Mouse (Mus musculus): ENCODE measurements around the gene Smim27. TPM values are rescaled to one million over a fixed set of nuclear protein-coding genes. Genes with fewer than 3 reads are reported as not detected.

The Smim27 gene
- 15.8 and 19.0 TPM in 2 replicates for total RNA-seq (2015)
- total RNA-seq (2017), result 8.3 and 11.3 TPM in 2 replicates

DNA sequence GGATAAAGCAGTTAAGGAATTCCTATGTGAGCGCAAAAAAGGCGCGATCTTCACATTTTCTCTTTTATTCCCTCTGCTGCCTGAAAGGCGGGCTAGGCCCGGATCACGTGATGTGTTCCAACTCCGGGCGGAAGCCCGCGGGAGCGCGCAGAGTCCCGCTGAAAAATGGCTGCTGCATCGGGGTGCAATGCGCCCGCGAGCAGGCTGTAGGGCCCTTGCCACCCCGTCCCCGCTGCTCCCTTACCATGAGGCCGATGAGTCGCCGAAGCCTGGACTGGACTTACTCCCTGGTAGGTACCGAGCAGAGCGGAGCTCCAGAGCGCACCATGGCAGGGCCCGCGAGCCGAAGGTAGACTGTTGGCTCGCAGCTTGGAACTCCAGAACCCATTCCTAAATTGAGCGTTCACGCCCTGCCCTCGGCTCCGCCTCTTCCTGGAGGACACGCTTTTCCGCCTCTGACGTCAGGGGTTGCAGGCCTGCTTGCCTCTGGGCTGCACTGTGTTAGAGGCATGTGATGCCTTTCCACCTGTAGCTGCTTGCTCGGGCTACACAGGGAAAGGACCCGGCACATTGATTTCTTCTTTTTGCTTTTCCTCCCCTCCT, at the start of gene Smim27, which contains the start of gene Topors:
Smim27 (plus strand) TSS at position 150 of the 603 bp plus-strand sequence.
Topors (minus strand) TSS at position 421 of the 603 bp plus-strand sequence.
- ATAC-seq (ENCODE audit: poor library complexity, severe bottlenecking), result peak; percentile 82

DNA sequence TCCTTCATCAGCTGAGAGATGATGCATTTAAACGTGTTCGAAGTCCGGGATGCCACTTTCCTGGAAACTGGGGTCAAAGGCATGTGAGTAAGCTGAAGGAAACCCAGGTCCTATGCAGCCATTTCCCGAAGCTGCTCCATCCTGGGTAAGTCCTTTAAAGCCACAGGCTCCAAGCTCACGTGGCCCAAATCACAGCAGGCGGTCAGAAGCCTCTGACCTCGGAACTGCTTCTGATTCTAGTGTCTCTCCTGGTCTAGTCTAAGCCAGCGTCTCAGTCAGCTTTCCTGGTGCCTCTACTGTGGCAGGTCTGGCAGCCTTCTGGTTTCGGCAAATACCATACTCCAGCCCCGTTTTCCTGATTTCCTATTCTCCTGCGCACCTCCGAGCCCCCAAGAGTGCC, 48.9 kb upstream of the Smim27 start:
- ATAC-seq (ENCODE audit: poor library complexity, severe bottlenecking), result no peak

DNA sequence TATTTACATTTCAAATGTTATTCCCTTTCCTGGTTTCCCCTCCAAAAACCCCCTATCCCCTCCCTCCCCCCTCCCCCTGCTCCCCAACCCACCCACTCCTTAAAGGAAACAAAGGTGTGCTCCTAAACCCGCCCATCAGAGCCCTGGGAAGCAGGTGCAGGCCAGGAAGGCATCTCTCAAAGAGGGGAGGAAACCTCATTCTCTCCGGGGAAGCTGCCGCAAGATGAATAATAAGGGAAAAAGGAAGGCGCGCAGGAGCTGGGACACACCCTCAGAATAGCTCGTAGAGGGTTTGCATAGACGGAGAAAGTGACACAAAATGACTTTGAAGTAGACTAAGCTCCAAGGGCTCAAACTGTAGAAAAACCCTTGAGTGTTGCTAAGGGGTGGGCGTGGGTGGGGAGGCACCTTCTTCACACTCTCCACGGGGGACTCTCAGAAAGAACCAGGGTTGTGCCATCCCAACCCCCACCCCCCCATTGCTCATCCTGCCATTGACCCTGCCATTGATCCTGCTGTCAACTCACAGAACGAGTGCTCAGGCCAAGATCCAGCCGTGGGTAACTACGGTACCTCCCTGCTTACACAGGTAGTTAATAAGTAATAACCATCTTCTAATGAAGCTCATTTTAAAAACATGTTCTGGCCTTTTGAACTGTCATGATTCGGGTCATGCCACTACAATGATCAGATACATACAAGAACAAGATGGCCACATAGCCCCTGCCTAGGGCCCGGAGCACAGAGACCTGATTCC, 48.2 kb upstream of the Smim27 start:
- no peak for ATAC-seq (ENCODE audit: poor library complexity, severe bottlenecking)

DNA sequence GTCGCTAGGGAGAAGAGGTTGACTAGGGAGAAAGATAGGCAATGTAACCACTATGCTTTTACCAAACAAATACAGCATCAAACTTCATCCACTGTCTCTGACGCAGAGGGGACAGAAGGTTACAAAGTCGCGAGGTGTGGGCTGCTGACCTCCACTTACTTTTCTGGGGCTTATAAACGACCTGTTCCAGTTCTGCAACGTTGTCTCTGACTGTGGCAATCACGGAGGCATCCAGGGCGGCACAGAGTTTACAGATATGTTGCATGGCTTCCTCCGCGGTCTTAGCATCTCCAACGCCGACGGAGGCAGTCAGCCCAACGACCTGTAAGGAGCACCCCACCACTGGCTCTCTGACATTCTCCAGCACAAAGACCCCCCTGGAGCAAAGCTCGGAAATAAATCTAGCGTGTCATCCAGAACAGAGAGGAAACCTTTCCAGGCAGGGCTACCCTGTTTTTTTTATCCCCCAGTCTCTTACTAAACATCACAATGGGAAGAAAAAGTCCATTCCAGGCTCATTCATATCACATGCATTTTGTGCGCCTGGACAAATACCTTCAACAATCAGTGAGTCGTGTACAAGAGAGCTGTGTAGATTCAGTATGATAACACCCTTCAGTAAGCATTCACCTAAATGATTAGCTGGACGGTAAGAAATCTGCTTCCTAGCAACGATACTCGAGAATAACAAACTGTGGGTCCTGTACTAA, 47.3 kb upstream of the Smim27 start:
- no peak for ATAC-seq (ENCODE audit: poor library complexity, severe bottlenecking)

DNA sequence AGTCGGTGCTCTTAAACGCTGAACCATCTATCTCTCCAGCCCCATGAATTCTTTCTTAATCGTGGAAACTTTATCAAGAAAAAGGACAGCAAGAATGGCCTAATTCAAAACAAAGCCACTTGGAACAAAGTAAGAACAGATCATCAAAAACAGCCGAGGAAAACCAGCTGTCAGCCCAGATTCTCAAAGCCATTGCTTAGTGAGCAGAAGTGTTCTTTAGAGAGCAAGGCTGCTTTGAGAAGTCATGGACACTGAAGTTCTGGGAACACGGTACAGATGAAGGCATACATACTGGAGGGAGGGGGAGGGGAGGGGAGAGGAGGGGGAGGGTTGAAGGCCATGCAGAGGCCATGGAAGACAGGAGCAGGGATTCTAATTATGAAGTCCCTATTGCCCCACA, 43.3 kb upstream of the Smim27 start:
- no peak for ATAC-seq (ENCODE audit: poor library complexity, severe bottlenecking)

DNA sequence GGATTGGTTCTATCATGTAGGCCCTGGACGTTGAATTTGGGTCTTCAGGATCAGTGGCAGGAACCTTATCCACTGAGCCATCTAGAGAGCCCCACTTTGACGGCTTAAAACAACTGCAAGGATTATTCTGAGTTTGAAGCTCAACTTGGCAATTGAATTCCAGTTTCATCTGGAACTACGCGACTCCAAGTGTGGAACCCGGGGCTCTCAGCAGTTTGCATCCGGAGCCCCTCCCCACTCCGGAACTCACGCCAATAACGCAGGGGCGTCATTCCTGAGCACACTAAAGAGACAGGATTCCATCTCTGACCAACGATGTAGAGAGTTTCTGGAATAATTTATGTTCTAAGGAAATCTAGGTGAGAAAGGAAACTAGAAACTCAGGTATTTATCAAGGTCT, 42.2 kb upstream of the Smim27 start:
- ATAC-seq (ENCODE audit: poor library complexity, severe bottlenecking), result no peak

DNA sequence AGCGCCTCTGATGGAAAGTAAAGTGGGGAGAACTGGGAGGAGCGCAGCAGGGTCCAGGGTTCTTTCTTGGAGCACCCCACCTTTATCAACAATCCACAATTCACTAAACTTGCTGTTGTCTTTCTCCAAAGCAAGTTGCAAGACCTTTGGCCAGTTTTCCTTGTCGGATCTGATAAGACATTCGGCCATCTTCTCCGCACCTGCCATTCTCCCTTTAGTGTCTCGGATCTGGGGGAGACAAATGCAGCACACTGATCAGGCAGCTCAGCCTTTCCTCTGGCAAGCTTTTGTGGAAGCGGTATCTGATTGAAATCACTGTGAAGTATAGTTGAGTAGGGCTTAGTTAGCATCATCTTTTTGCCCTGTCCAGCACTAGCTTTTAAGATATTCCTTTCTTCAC, 41.5 kb upstream of the Smim27 start:
- ATAC-seq (ENCODE audit: poor library complexity, severe bottlenecking), result no peak

DNA sequence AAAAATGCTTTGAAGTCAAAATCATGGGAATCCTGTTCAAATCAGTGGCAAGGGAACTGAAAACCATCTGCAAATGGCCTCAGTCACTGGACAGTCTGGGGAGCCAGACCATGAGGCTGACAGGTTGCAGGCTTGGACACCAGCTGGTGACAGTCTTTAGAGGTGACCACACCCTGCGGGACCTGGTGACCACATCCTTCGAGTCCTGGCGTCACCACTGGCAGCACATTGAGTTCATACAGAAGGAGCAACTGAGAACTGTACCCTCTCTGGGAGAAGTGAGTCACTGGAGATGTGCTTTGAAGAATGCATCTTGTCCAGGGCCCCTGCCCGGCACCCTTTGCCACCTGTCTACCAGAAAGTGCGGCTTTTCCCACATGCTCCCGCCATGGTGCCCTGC, 39.7 kb upstream of the Smim27 start:
- ATAC-seq (ENCODE audit: poor library complexity, severe bottlenecking), result peak; percentile 77

DNA sequence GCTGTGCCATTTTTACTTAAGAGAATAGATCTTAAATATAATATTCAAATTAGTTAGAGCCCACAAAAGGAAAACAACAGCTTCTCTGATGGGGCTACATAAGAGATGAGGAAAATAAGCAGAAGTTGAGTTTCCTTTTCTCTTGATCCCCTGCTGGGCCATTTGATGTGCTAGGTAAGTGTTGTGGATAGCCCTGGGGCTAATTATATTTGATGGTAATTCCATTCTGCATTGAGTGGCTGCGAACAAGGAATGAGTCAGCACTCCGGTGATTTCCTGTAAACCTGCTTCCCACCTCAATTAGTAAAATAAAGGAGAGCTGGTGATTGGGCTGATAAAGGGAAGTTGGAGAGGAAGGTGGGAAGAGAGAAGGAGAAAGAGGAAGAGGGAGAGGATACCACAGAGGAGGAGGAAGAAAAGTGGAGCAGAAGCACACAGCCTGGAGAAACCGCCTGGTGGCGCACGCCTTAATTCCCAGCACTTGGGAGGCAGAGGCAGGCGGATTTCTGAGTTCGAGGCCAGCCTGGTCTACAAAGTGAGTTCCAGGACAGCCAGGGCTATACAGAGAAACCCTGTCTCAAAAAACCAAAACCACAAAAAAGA, 36.2 kb upstream of the Smim27 start:
- ATAC-seq (ENCODE audit: poor library complexity, severe bottlenecking), result no peak

DNA sequence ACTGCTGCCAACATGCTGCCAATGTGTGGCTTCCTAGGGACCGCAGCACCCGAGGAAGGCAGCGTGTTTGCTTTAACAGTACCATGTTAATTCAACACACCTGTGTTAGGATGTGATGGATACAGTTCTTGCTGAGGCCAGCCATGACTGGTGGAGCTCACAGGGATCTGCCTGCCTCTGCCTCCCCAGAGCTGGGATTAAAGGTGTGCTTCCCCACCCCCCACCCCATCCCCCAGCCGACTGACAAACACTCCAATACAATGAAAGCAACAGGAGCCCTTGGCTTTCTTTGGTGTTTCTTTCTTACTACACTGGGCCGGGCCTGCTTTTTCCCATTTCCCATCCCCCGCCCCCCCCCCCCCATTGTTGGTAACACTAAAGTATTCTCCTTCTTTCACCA, 35.1 kb upstream of the Smim27 start:
- no peak for ATAC-seq (ENCODE audit: poor library complexity, severe bottlenecking)

DNA sequence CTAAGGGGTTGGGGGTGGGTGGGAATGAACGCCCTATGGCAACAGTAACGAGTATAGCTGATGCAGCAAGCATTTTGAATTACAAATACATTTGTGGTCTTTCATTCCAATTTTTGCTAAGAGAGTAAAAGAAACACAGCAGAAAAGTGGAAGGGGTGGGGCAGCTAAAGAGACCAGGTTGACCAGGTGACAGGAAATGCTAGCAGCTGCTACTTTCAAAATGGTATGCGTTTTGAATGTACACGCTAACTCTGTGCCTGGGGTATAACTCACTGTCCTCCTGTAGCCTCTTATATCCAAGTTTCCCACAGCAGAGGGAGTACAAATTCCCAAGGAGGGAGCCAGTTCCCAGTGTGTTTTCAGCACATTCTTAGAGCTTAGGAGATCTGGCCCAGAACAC, 32.5 kb upstream of the Smim27 start:
- ATAC-seq (ENCODE audit: poor library complexity, severe bottlenecking), result no peak

DNA sequence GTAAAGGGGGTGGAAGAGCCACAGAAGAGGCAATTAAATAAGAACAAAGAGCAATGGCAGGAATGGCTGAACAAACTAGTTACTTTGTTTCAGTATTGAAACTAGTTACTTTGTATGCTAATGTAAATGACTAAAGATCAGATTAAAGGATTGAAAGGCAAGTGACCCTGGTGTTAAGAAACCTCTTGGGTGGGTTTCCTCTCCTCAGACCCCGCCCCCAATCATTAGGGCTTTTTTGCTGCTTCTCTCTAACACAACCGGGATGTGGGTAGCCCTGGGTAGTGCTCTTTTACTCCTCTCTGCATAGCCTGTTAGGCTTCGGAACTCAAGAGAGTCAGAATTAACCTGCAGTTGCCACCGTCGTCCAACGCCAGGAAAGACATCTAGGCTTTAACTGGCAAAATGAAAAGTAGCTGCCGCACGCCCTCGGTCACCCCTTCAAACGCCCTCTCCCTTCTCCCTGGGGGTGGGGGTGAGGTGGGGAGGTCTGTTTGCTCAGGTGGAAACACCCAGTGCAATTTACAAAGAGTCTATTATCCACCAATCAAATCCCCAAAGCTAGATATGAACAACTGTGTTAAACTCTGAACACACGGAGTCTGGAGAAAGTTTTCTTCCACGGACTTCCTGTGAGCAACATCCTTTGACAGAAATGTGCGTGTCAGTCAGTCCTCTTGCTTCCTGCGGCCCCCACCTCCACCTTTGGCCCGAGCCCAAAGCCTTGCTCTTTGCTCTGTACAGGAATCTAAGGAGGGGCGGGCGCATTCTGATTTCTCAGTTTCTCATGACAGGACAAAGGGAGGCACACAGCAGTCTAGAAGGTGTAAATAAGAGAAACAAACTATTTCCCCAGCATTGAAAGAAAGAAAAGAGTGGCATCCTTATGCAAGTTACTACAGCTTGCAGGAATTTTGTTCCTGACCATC, 30.6 kb upstream of the Smim27 start:
- peak; percentile 64 for ATAC-seq (ENCODE audit: poor library complexity, severe bottlenecking)

DNA sequence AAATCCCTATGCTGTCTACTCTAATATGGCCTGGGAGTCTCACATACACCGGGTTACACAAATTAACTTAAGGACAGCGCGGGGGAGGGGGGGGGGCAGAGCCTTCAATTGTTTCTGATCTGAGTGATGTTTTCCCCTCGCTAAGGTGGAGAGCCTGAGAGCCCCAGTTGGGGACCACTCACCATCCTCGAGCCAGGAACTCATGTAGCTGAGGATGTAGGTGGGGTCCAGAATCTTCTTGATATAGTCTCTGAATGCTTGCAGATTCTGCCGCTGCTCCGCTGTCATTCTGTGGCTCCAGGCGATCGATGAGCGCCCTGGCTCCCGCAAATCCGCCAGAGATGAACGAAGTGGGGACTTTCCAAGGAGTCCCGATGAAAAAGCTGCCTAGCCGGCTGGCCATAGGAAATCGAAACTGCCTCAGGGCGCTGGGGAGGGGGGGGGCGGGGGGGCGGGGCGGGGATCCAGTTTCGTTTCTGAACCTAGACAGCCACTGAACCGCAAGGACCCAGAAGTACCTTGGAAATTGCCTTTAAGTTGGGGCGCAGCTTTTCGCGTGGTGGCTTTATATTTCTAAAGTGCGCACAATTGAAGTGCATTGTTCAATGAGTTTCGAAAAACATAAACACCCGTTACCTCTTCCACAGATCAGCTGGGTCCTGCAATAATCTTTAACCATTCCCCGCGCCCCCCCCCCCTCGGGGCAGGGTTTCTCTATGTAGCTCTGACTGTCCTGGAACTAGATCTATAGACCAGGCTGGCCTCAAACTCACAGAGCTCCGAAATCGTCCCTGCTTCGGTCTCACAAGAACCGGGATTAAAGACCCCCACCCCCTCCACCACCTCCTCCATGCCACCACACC, 29.7 kb upstream of the Smim27 start, which contains the start of gene Ddx58:
Ddx58 (minus strand) TSS at position 420 of the 863 bp plus-strand sequence.
- ATAC-seq (ENCODE audit: poor library complexity, severe bottlenecking), result peak; percentile 59

DNA sequence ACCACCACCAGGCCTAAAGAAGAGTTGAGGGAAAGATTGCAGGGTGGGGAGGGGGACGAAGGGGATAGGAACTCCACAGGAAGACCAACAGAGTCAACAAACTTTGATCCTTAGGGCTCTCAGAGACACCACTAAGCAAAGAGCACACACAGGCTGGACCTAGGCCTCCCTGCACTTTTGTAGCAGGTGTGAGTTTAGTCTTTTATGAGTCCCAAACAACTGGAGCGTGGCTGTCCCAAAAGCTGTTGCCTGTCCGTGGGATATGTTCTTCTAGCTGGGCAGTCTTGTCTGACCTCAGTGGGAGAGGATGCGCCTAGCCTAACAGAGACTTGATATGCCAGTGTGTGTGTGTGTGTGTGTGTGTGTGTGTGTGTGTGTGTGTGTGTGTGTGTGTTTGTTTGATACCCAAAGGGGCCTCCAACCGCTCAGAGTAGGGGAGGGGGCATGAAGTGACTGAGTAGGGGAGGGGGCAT, 29.1 kb upstream of the Smim27 start:
- no peak for ATAC-seq (ENCODE audit: poor library complexity, severe bottlenecking)

DNA sequence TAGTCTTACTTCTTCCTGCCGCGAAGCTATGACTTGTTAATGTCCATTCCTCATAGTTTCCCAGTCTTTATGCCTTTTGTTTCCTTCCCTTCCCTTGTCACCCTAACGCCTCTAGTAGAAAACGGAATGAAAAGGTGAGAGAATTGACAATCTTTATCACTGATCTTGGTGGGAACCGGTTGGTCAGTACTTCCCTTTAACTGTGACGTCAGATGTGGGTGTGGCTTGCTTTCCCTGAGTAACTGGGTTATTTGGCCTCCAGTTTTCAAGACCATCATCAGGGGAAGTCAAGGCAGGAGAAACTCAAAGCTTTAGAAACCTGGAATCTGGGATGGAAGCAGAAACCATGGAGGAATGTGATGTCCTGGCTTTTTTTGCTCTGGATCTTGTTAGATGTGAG, 27.5 kb upstream of the Smim27 start:
- ATAC-seq (ENCODE audit: poor library complexity, severe bottlenecking), result no peak

DNA sequence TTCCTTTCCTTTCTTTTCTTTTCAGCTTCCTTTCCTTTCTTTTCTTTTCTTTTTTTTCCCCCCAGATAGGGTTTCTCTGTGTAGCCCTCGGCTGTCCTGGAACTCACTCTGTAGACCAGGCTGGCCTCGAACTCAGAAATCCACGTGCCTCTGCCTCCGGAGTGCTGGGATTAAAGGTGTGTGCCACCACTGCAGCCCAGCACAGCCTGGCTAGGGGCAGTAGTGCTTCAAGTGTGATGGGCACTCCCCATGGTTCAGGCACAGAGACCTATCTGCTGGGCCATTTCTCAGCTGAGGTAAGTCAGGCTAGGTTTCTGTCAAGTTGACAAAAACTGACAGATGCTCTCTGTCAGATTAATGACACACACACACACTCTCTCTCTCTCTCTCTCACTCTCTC, 26.4 kb upstream of the Smim27 start:
- no peak for ATAC-seq (ENCODE audit: poor library complexity, severe bottlenecking)

DNA sequence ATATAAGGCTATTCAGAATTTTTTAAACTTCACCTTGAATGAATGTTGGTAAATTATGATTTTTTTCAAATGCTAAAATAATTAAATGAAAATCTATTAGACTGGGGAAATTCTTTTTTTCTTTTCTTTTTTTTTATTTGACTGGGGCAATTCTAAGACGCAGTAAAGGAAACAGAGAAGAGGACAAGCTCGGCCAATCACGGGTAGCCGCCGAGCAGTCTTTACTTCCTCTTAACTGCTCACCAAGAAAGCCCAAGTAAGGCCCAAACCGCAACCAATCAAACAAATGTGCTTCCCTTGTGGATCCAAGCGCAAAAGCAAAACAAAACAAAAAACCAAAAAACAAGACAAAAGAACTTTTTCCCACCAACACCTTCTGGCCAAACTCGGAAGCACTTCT, 25.3 kb upstream of the Smim27 start:
- ATAC-seq (ENCODE audit: poor library complexity, severe bottlenecking), result peak; percentile 92

DNA sequence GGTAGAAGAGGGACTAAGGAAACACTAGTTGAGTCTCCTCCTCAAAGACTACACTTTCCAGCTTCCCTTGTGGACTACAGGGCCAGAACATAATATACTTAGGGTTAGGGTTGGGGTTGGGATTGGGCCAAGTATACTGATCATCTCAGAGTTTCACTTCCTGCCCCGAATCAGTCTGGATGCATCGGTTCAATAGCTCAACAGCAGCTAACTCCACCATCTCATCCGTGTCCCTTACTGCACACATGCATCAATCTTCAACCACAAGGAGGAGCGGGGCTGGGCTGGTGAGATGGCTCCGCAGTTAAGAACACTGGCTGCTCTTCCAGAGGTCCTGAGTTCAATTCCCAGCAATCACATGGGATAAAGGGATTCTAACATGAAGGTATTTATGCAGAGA, 18.4 kb upstream of the Smim27 start:
- ATAC-seq (ENCODE audit: poor library complexity, severe bottlenecking), result peak; percentile 60

DNA sequence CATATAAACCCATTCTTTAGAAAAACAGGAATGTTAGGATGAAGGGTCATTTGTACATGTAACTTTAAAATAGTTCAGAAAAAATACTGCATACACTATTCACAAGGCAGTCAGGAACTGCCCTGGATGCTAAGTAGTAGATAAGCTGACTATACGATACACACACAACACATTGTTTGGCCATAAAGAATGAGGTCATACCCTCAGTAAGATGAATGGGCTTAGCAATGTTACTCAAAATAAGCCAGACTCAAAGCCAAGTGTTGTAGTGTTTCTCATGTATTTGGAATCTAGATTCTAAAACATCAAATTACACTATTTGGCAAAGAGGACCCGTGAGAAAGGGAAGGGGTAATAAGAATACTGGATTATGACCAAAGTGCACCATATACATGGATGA, 15.6 kb upstream of the Smim27 start:
- no peak for ATAC-seq (ENCODE audit: poor library complexity, severe bottlenecking)

Measured in megakaryocyte, adult 5-6 weeks (primary cell).